Mouse (Mus musculus): ENCODE data around the gene Gmeb2. TPM values are rescaled to one million over a fixed set of nuclear protein-coding genes. Genes with fewer than 3 reads are reported as not detected.

The Gmeb2 gene
- polyA plus RNA-seq, 2 experiments: 7.6 to 12.2 TPM

- Histone ChIP-seq H3K4me2 (ENCODE audit: low read depth) (no peak overlapping the region), H3K4me1 (replicated peaks; ENCODE audit: control insufficient read depth in 2 of 2, insufficient read depth in 2 of 2, low read length in 1 of 2) (no peaks in the 10 kb centered on the region), H3K36me3 (replicated peaks; ENCODE audit: control insufficient read depth, insufficient read depth, low read depth) (no peaks in the 10 kb centered on the region; the same call in 1 of the 2 replicates), H3K9ac (replicated peaks) (no peak overlapping the region), H3K27ac (no peak overlapping the region), H3K27me3 (ENCODE audit: control insufficient read depth, insufficient read depth, low read length) (no peaks in the 10 kb centered on the region), H3K9me3 (ENCODE audit: control insufficient read depth, low read length) (no peaks in the 10 kb centered on the region), H3K4me3 (ENCODE audit: insufficient read depth in 1 of 2, low read depth in 2 of 2, low read length in 2 of 2) (no peak overlapping the region)
- ATAC-seq (ENCODE audit: insufficient read depth): no peak
- no peak for DNase-seq (ENCODE audit: low read depth in 3 of 3, low spot score in 3 of 3)
- TF ChIP-seq EP300 (IDR thresholded peaks at IDR 0.05; ENCODE audit: low read depth): no peak
- no peak for TF ChIP-seq CTCF (IDR thresholded peaks at IDR 0.05; ENCODE audit: low read depth)
- 78% methylated on average over 11 of the region's 11 CpGs for WGBS (ENCODE audit: insufficient replicate concordance)
Observed at GRCm38 (mm10) chr2:181234680-181235079, 53.2 kb downstream of the Gmeb2 start.

DNA sequence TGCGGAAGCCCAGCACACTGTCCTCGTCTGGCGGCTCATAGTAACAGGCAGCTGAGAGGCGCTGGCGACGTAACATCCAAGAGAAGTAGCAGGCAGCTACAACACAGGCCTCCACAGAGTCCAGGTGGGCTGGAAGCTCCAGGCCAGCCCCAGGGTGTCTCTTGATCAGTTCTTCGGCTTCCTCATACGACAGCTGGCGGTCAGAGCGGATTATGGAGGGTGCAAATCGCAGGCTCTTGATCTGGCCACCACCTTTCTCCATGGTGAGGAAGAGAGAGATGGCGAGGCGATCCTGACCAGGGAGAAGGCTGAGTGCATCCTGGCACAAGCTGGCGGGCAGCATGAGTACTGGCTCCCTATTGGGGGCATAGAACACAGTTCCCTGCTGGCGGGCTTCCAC lies 54.4 kb downstream of the Gmeb2 start:
- no peaks in the 10 kb centered on the region; the same call in 1 of the 2 replicates for H3K36me3 ChIP-seq (replicated peaks; ENCODE audit: control insufficient read depth, insufficient read depth, low read depth)
- H3K9me3 ChIP-seq (ENCODE audit: control insufficient read depth, low read length): no peaks in the 10 kb centered on the region
- no peak overlapping the region for H3K4me2 ChIP-seq (ENCODE audit: low read depth)
- TF ChIP-seq CTCF (IDR thresholded peaks at IDR 0.05; ENCODE audit: low read depth) (no peak), EP300 (IDR thresholded peaks at IDR 0.05; ENCODE audit: low read depth) (no peak)
- no peaks in the 10 kb centered on the region for H3K27me3 ChIP-seq (ENCODE audit: control insufficient read depth, insufficient read depth, low read length)
- H3K27ac ChIP-seq: no peak overlapping the region
- DNase-seq (ENCODE audit: low read depth in 3 of 3, low spot score in 3 of 3) (no peak), ATAC-seq (ENCODE audit: insufficient read depth) (no peak)
- WGBS (ENCODE audit: insufficient replicate concordance): 88% methylated on average over 15 of the region's 15 CpGs
- no peak overlapping the region for H3K9ac ChIP-seq (replicated peaks)
- no peaks in the 10 kb centered on the region for H3K4me1 ChIP-seq (replicated peaks; ENCODE audit: control insufficient read depth in 2 of 2, insufficient read depth in 2 of 2, low read length in 1 of 2)
- no peak overlapping the region for H3K4me3 ChIP-seq (ENCODE audit: insufficient read depth in 1 of 2, low read depth in 2 of 2, low read length in 2 of 2)

DNA sequence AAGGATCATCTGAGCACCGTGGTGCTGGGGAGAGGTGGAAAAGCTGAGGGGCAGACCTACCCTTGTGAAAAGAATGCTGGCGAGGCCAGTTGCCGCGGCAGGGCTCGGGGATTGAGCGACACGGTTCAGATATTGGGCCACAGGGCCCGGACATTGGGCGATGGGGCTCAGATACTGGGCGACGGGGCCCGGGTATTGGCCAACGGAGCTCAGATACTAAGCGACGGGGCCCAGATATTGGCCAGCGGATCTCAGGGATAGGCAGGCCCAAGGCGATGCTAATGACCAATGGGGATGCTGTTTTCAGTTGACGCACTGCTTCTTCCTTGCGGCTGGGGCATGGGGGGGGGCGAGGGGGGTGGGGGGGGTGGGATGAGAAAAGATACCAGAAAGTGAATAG lies 56.7 kb downstream of the Gmeb2 start:
- Histone ChIP-seq H3K27me3 (ENCODE audit: control insufficient read depth, insufficient read depth, low read length) (no peaks in the 10 kb centered on the region), H3K4me1 (replicated peaks; ENCODE audit: control insufficient read depth in 2 of 2, insufficient read depth in 2 of 2, low read length in 1 of 2) (no peaks in the 10 kb centered on the region), H3K36me3 (replicated peaks; ENCODE audit: control insufficient read depth, insufficient read depth, low read depth) (no peaks in the 10 kb centered on the region; the same call in 1 of the 2 replicates), H3K9me3 (ENCODE audit: control insufficient read depth, low read length) (no peaks in the 10 kb centered on the region), H3K27ac (no peak overlapping the region), H3K4me2 (ENCODE audit: low read depth) (no peak overlapping the region), H3K4me3 (ENCODE audit: insufficient read depth in 1 of 2, low read depth in 2 of 2, low read length in 2 of 2) (no peak overlapping the region), H3K9ac (replicated peaks) (no peak overlapping the region)
- TF ChIP-seq CTCF (IDR thresholded peaks at IDR 0.05; ENCODE audit: low read depth) (no peak), EP300 (IDR thresholded peaks at IDR 0.05; ENCODE audit: low read depth) (no peak)
- WGBS (ENCODE audit: insufficient replicate concordance): 82% methylated on average over 20 of the region's 20 CpGs
- DNase-seq (ENCODE audit: low read depth in 3 of 3, low spot score in 3 of 3) (no peak), ATAC-seq (ENCODE audit: insufficient read depth) (no peak)

- Histone ChIP-seq H3K27me3 (ENCODE audit: control insufficient read depth, insufficient read depth, low read length) (no peaks in the 10 kb centered on the region), H3K4me2 (ENCODE audit: low read depth) (no peak overlapping the region), H3K4me1 (replicated peaks; ENCODE audit: control insufficient read depth in 2 of 2, insufficient read depth in 2 of 2, low read length in 1 of 2) (0 out of 4 replicates have a peak, but pooled peaks cover 0 to 1% of the 10 kb centered on the region in 2 experiments), H3K4me3 (ENCODE audit: insufficient read depth in 1 of 2, low read depth in 2 of 2, low read length in 2 of 2) (no peak overlapping the region), H3K36me3 (replicated peaks; ENCODE audit: control insufficient read depth, insufficient read depth, low read depth) (no peaks in the 10 kb centered on the region; the same call in 1 of the 2 replicates), H3K9me3 (ENCODE audit: control insufficient read depth, low read length) (no peaks in the 10 kb centered on the region), H3K27ac (no peak overlapping the region), H3K9ac (replicated peaks) (no peak overlapping the region)
- ATAC-seq (ENCODE audit: insufficient read depth) (no peak), DNase-seq (ENCODE audit: low read depth in 3 of 3, low spot score in 3 of 3) (no peak)
- TF ChIP-seq EP300 (IDR thresholded peaks at IDR 0.05; ENCODE audit: low read depth) (no peak), CTCF (IDR thresholded peaks at IDR 0.05; ENCODE audit: low read depth) (no peak)
- WGBS (ENCODE audit: insufficient replicate concordance): 29% methylated on average over 1 of the region's 1 CpGs
Observed at GRCm38 (mm10) chr2:181228335-181228734, 59.5 kb downstream of the Gmeb2 start.

DNA sequence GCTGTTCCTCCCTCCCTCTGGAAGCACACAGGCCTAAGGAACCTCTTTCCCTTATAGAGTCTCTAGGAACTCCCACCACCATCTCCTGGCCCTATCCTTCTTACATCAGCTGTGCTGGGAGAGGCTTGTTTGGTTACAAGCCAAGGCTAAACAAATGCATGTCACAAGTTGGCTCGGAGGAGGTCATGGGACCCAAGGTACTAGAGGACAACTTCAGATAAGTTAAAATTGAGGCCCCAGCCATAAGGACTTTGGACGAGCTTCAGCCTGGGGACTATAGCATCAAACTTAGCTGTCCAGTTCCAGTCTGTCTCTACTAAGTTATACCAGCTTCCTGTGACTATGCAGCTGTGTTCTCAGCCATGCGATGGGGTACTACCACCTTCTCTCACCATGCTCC lies 60.7 kb downstream of the Gmeb2 start:
- 69% methylated on average over 3 of the region's 3 CpGs for WGBS (ENCODE audit: insufficient replicate concordance)
- H3K27ac ChIP-seq: no peak overlapping the region
- H3K4me3 ChIP-seq (ENCODE audit: insufficient read depth in 1 of 2, low read depth in 2 of 2, low read length in 2 of 2): no peak overlapping the region
- H3K36me3 ChIP-seq (replicated peaks; ENCODE audit: control insufficient read depth, insufficient read depth, low read depth): no peaks in the 10 kb centered on the region; the same call in 1 of the 2 replicates
- no peak for ATAC-seq (ENCODE audit: insufficient read depth)
- no peak overlapping the region for H3K9ac ChIP-seq (replicated peaks)
- 0 out of 4 replicates have a peak, but pooled peaks cover 0 to 1% of the 10 kb centered on the region in 2 experiments for H3K4me1 ChIP-seq (replicated peaks; ENCODE audit: control insufficient read depth in 2 of 2, insufficient read depth in 2 of 2, low read length in 1 of 2)
- TF ChIP-seq CTCF (IDR thresholded peaks at IDR 0.05; ENCODE audit: low read depth): no peak
- no peak for DNase-seq (ENCODE audit: low read depth in 3 of 3, low spot score in 3 of 3)
- no peaks in the 10 kb centered on the region for H3K9me3 ChIP-seq (ENCODE audit: control insufficient read depth, low read length)
- H3K27me3 ChIP-seq (ENCODE audit: control insufficient read depth, insufficient read depth, low read length): no peaks in the 10 kb centered on the region
- no peak overlapping the region for H3K4me2 ChIP-seq (ENCODE audit: low read depth)
